15 mouse cellular contexts compared by ENCODE assay signal in the genomic region with DNA sequence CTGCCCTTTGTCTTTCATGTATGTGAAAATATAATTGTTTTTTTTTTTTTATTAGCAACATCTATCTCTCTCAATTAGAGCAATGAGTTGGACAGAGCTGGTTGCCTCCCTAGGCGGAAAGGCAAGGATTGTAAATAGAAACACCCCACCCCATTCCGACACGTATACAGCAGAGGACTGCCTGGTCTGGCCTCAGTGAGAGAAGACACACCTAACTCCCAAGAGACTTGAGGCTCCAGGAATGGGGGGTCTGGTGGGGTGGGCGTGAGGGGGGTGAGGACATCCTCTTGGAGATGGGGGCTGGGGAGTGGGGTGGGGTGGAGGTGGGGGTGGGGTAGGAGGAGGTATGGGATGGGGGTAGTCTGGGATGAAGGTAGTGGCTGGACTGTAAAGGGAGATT. TPM values are rescaled to one million over a fixed set of nuclear protein-coding genes. Genes with fewer than 3 reads are reported as not detected.
"Had no signal": no experiment of that assay in that cellular context is flagged by ENCODE, and none has a peak within 500 bp of the region (broad histone marks: within the 10 kb centered on the region; RNA-seq: fewer than 3 reads in every experiment).

No protein-coding gene starts in this region.

- DNase-seq: lung, adult 18-20 months; lung, embryonic 14.5 days; lung, postnatal 10 days; lung, postnatal 4 days; right cerebral cortex, postnatal 14 days; thymus, adult 18-20 months; thymus, postnatal 25 days; thymus, postnatal 4 days had no signal

- ATAC-seq: midbrain, embryonic 13.5 days; midbrain, embryonic 15.5 days had no signal

- H3K4me2 ChIP-seq: liver, embryonic 15.5 days; lung, embryonic 14.5 days; midbrain, embryonic 11.5 days; midbrain, embryonic 13.5 days; midbrain, embryonic 15.5 days; neural tube, embryonic 12.5 days; stomach, embryonic 15.5 days had no signal

- H3K4me1 ChIP-seq: liver, embryonic 15.5 days; midbrain, embryonic 13.5 days; midbrain, embryonic 15.5 days; neural tube, embryonic 12.5 days; stomach, embryonic 15.5 days had no signal

- H3K9ac ChIP-seq: liver, embryonic 15.5 days; lung, embryonic 14.5 days; midbrain, embryonic 13.5 days; midbrain, embryonic 15.5 days; neural tube, embryonic 12.5 days; stomach, embryonic 15.5 days had no signal

- H3K27me3 ChIP-seq: liver, embryonic 15.5 days; midbrain, embryonic 13.5 days; midbrain, embryonic 15.5 days; neural tube, embryonic 12.5 days; stomach, embryonic 15.5 days had no signal

- H3K4me3 ChIP-seq: liver, embryonic 15.5 days; midbrain, embryonic 13.5 days; midbrain, embryonic 15.5 days; neural tube, embryonic 12.5 days; stomach, embryonic 15.5 days had no signal

- H3K27ac ChIP-seq: liver, embryonic 15.5 days; midbrain, embryonic 13.5 days; midbrain, embryonic 15.5 days; neural tube, embryonic 12.5 days; stomach, embryonic 15.5 days had no signal

- H3K9me3 ChIP-seq: liver, embryonic 15.5 days; midbrain, embryonic 13.5 days; midbrain, embryonic 15.5 days; stomach, embryonic 15.5 days had no signal

- H3K36me3 ChIP-seq: liver, embryonic 15.5 days; midbrain, embryonic 13.5 days; midbrain, embryonic 15.5 days; neural tube, embryonic 12.5 days; stomach, embryonic 15.5 days had no signal

RNA-seq across cellular contexts. Expression of gene Prickle1, which starts 23.9 kb away (rescaled TPM):
- total RNA-seq: monocyte, adult 5-6 weeks had no signal
